ENCODE assay signal across 19 mouse cellular contexts in the genomic region with DNA sequence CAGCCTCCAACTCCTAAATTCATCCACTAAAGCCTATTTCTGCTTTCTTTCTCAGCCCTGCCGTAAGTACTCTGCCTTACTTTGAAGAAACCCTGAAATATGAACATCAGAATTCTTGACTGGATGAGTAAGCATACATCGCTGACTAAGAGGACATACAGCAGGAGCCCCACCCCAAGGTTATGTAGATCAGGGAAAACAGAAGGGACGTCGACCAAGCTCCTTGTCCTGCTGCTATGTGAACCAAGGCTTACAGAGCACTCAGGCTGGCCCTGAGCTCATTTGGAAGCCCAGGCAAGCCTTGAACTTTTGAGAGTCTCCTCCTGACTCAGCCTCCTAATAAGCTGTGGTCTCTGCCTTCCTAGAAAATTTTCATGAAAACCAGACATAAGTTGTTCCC. TPM values are rescaled to one million over a fixed set of nuclear protein-coding genes. Genes with fewer than 3 reads are reported as not detected.
DNase-seq lines count a peak whose midpoint lies in the region.
"Had no signal": no experiment of that assay in that cellular context is flagged by ENCODE, and none has a peak within 500 bp of the region (broad histone marks: within the 10 kb centered on the region; RNA-seq: fewer than 3 reads in every experiment).

No protein-coding gene starts in this region.

- peak; percentile 35 to 77 for DNase-seq in adrenal gland, adult (ENCODE audit: inconsistent age in 2 of 2, low spot score in 1 of 2)
- DNase-seq in adrenal gland, adult 18-20 months (ENCODE audit: low spot score in 2 of 2): no peak
- peak; percentile 65 for DNase-seq in 3T3-L1 (ENCODE audit: low read depth, low spot score)
- DNase-seq in adrenal gland, postnatal 25 days: peak; percentile 16
- DNase-seq in cerebellum, adult 9-10 months: no peak
- DNase-seq in left cerebral cortex, adult 18-20 months (ENCODE audit: low spot score in 2 of 2): no peak
- DNase-seq: B cell, adult 2 months; cerebellum, adult 11 months; cerebellum, adult 2 months; cerebellum, postnatal 10 days; cerebellum, postnatal 36 days; embryo, embryonic 11 days; forebrain, postnatal 0 days; gastrocnemius, postnatal 25 days; heart, adult 18-20 months; heart, postnatal 10 days; heart, postnatal 36 days; kidney, adult 11 months; kidney, adult 8-10 months had no signal

RNA-seq across cellular contexts. Expression of a gene that starts 4.7 kb away (rescaled TPM):
- 10 to 100 TPM; 52.2 to 58.5 TPM for total RNA-seq in adrenal gland, adult 18-20 months (2021)
- 45.3 and 49.3 TPM in 2 replicates for total RNA-seq in adrenal gland, postnatal 25 days (2021)
- 100 to 1,000 TPM; 330 to 343 TPM for total RNA-seq in left cerebral cortex, adult 18-20 months (2021)

RNA-seq across cellular contexts. Expression of a gene that starts 28.6 kb away (rescaled TPM):
- total RNA-seq in adrenal gland, adult 18-20 months (2021): 10 to 100 TPM; 46.7 to 72.0 TPM
- 71.2 and 74.6 TPM in 2 replicates for total RNA-seq in adrenal gland, postnatal 25 days (2021)
- 10 to 100 TPM; 56.1 to 59.4 TPM for total RNA-seq in left cerebral cortex, adult 18-20 months (2021)

Comparison
In these comparisons a context has a peak if more than half of its experiments do, and no peak if none do; other contexts are left out.
1. DNase-seq: peak in adrenal gland, adult (2 of 2), 3T3-L1 (single experiment) and adrenal gland, postnatal 25 days (single experiment); none in adrenal gland, adult 18-20 months (0 of 2), cerebellum, adult 9-10 months (single experiment) and left cerebral cortex, adult 18-20 months (0 of 2).